Mouse (Mus musculus): ENCODE results near the gene Gm8909. TPM values are rescaled to one million over a fixed set of nuclear protein-coding genes. Genes with fewer than 3 reads are reported as not detected.
A peak's percentile ranks its signal among the peaks of the same experiment; 100 is the strongest.

The Gm8909 gene
- polyA plus RNA-seq, 1 experiment from 2014 or later = 28.7 TPM

GRCm38 (mm10) chr17:36198317-36198716 lies 30.0 kb upstream of the Gm8909 start:
- TF ChIP-seq CTCF (IDR thresholded peaks at IDR 0.05; ENCODE audit: low read depth) = peak; percentile 80
- Histone ChIP-seq H3K27me3 (replicated peaks; ENCODE audit: control insufficient read depth, insufficient read depth, low read length) (peaks cover 10% of the 10 kb centered on the region; the same call in 1 of the 2 replicates), H3K36me3 (ENCODE audit: control insufficient read depth, insufficient read depth) (no peaks in the 10 kb centered on the region), H3K9ac (ENCODE audit: low read depth, low read length) (no peak overlapping the region), H3K9me3 (ENCODE audit: control insufficient read depth) (no peaks in the 10 kb centered on the region), H3K27ac (ENCODE audit: low read depth, low read length) (no peak overlapping the region), H3K4me2 (replicated peaks; ENCODE audit: low read depth) (no peak overlapping the region), H3K4me1 (replicated peaks; ENCODE audit: control insufficient read depth, insufficient read depth, low read length) (no peaks in the 10 kb centered on the region), H3K4me3 (ENCODE audit: low read depth, low read length) (no peak overlapping the region)
- WGBS = 16% methylated on average over 5 of the region's 5 CpGs
- no peak; the same call in 1 of the 2 replicates for ATAC-seq

GRCm38 (mm10) chr17:36194471-36194870 lies 26.1 kb upstream of the Gm8909 start:
- 72% methylated on average over 6 of the region's 6 CpGs for whole genome bisulfite sequencing
- H3K27ac ChIP-seq (ENCODE audit: low read depth, low read length) = no peak overlapping the region

GRCm38 (mm10) chr17:36193546-36194141 lies 25.3 kb upstream of the Gm8909 start:
- Histone ChIP-seq H3K27me3 (replicated peaks; ENCODE audit: control insufficient read depth, insufficient read depth, low read length) (no peaks in the 10 kb centered on the region), H3K4me3 (ENCODE audit: low read depth, low read length) (no peak overlapping the region), H3K27ac (ENCODE audit: low read depth, low read length) (no peak overlapping the region), H3K4me2 (replicated peaks; ENCODE audit: low read depth) (no peak overlapping the region), H3K9me3 (ENCODE audit: control insufficient read depth) (no peaks in the 10 kb centered on the region), H3K4me1 (replicated peaks; ENCODE audit: control insufficient read depth, insufficient read depth, low read length) (no peaks in the 10 kb centered on the region), H3K9ac (ENCODE audit: low read depth, low read length) (no peak overlapping the region), H3K36me3 (ENCODE audit: control insufficient read depth, insufficient read depth) (no peaks in the 10 kb centered on the region)
- 22% methylated on average over 8 of the region's 8 CpGs for WGBS
- no peak for ATAC-seq
- peak; percentile 89 for TF ChIP-seq CTCF (IDR thresholded peaks at IDR 0.05; ENCODE audit: low read depth)

More at GRCm38 (mm10) chr17:36194471-36194870, 26.1 kb upstream of the Gm8909 start:
- Histone ChIP-seq H3K4me3 (ENCODE audit: low read depth, low read length) (no peak overlapping the region), H3K9ac (ENCODE audit: low read depth, low read length) (no peak overlapping the region), H3K4me1 (replicated peaks; ENCODE audit: control insufficient read depth, insufficient read depth, low read length) (no peaks in the 10 kb centered on the region), H3K27me3 (replicated peaks; ENCODE audit: control insufficient read depth, insufficient read depth, low read length) (no peaks in the 10 kb centered on the region), H3K9me3 (ENCODE audit: control insufficient read depth) (no peaks in the 10 kb centered on the region), H3K4me2 (replicated peaks; ENCODE audit: low read depth) (no peak overlapping the region), H3K36me3 (ENCODE audit: control insufficient read depth, insufficient read depth) (no peaks in the 10 kb centered on the region)
- no peak for ATAC-seq
- no peak for TF ChIP-seq CTCF (IDR thresholded peaks at IDR 0.05; ENCODE audit: low read depth)

- Histone ChIP-seq H3K27me3 (replicated peaks; ENCODE audit: control insufficient read depth, insufficient read depth, low read length) (no peaks in the 10 kb centered on the region), H3K36me3 (ENCODE audit: control insufficient read depth, insufficient read depth) (no peaks in the 10 kb centered on the region), H3K27ac (ENCODE audit: low read depth, low read length) (no peak overlapping the region), H3K4me1 (replicated peaks; ENCODE audit: control insufficient read depth, insufficient read depth, low read length) (no peaks in the 10 kb centered on the region), H3K4me3 (ENCODE audit: low read depth, low read length) (no peak overlapping the region), H3K9me3 (ENCODE audit: control insufficient read depth) (no peaks in the 10 kb centered on the region), H3K9ac (ENCODE audit: low read depth, low read length) (no peak overlapping the region), H3K4me2 (replicated peaks; ENCODE audit: low read depth) (no peak overlapping the region)
- no peak for ATAC-seq
- WGBS = 38% methylated on average over 2 of the region's 2 CpGs
- no peak for TF ChIP-seq CTCF (IDR thresholded peaks at IDR 0.05; ENCODE audit: low read depth)
Observed at GRCm38 (mm10) chr17:36192371-36192770, 24.0 kb upstream of the Gm8909 start.

- Histone ChIP-seq H3K9ac (ENCODE audit: low read depth, low read length) (peak within 1 kb of the TSS; percentile 26; the same call in 1 of the 2 replicates), H3K4me3 (ENCODE audit: low read depth, low read length) (peak within 1 kb of the TSS; percentile 40), H3K4me1 (replicated peaks; ENCODE audit: control insufficient read depth, insufficient read depth, low read length) (no peaks in the 10 kb centered on the region), H3K36me3 (ENCODE audit: control insufficient read depth, insufficient read depth) (no peaks in the 10 kb centered on the region), H3K27me3 (replicated peaks; ENCODE audit: control insufficient read depth, insufficient read depth, low read length) (no peaks in the 10 kb centered on the region), H3K4me2 (replicated peaks; ENCODE audit: low read depth) (peak within 1 kb of the TSS; percentile 66), H3K9me3 (ENCODE audit: control insufficient read depth) (no peaks in the 10 kb centered on the region), H3K27ac (ENCODE audit: low read depth, low read length) (peak within 1 kb of the TSS; percentile 88)
- TF ChIP-seq CTCF (IDR thresholded peaks at IDR 0.05; ENCODE audit: low read depth) = no peak
- peak; percentile 92 for ATAC-seq
- WGBS = 36% methylated on average over 2 of the region's 2 CpGs
Observed at GRCm38 (mm10) chr17:36190169-36190507, 21.8 kb upstream of the Gm8909 start, which contains the start of gene H2-T3. Gene H2-T3, minus strand, starts transcription at chr17:36190287.

GRCm38 (mm10) chr17:36189491-36190168 lies 21.3 kb upstream of the Gm8909 start:
- peak; percentile 48 for ATAC-seq
- no peak for TF ChIP-seq CTCF (IDR thresholded peaks at IDR 0.05; ENCODE audit: low read depth)
- 13% methylated on average over 18 of the region's 18 CpGs for WGBS
- Histone ChIP-seq H3K9ac (ENCODE audit: low read depth, low read length) (peak overlapping the region; percentile 26; the same call in 1 of the 2 replicates), H3K4me2 (replicated peaks; ENCODE audit: low read depth) (peak overlapping the region; percentile 66), H3K9me3 (ENCODE audit: control insufficient read depth) (no peaks in the 10 kb centered on the region), H3K4me3 (ENCODE audit: low read depth, low read length) (peak overlapping the region; percentile 40), H3K4me1 (replicated peaks; ENCODE audit: control insufficient read depth, insufficient read depth, low read length) (no peaks in the 10 kb centered on the region), H3K27ac (ENCODE audit: low read depth, low read length) (peak overlapping the region; percentile 88), H3K27me3 (replicated peaks; ENCODE audit: control insufficient read depth, insufficient read depth, low read length) (no peaks in the 10 kb centered on the region), H3K36me3 (ENCODE audit: control insufficient read depth, insufficient read depth) (no peaks in the 10 kb centered on the region)
